Mouse (Mus musculus): ENCODE results near the gene Cluap1. TPM values are rescaled to one million over a fixed set of nuclear protein-coding genes. Genes with fewer than 3 reads are reported as not detected.

Gene Cluap1
- polyA plus RNA-seq, 1 experiment, result 8.3 TPM

GRCm38 (mm10) chr16:3885065-3885670, 23.4 kb upstream of the Cluap1 start:
- TF ChIP-seq POLR2A (IDR thresholded peaks at IDR 0.05; ENCODE audit: low read depth, low read length) (no peak), CTCF (conservative IDR thresholded peaks at IDR 0.05; ENCODE audit: insufficient read depth, insufficient read length, low read depth, low read length) (no peak)
- WGBS, result under 1% methylated on average over 10 of the region's 10 CpGs
- peak; percentile 33 for DNase-seq
- H3K27ac ChIP-seq (ENCODE audit: insufficient read depth, low read depth, low read length), result peak overlapping the region; percentile 92
- H3K36me3 ChIP-seq (ENCODE audit: control insufficient read depth, insufficient read depth, low read length), result no peaks in the 10 kb centered on the region
- peak overlapping the region; percentile 85 for H3K4me3 ChIP-seq (ENCODE audit: insufficient read depth, low read depth, low read length)
- peaks cover 3% of the 10 kb centered on the region; the same call in 1 of the 2 replicates for H3K4me1 ChIP-seq (ENCODE audit: control insufficient read depth, insufficient read depth, low read length)
- H3K27me3 ChIP-seq (replicated peaks; ENCODE audit: control insufficient read depth, insufficient read depth, low read length), result no peaks in the 10 kb centered on the region

GRCm38 (mm10) chr16:3891621-3892295, 16.8 kb upstream of the Cluap1 start:
- Histone ChIP-seq H3K36me3 (ENCODE audit: control insufficient read depth, insufficient read depth, low read length) (no peaks in the 10 kb centered on the region; the same call in 1 of the 2 replicates), H3K4me1 (ENCODE audit: control insufficient read depth, insufficient read depth, low read length) (0 out of 2 replicates have a peak, but pooled peaks cover 5% of the 10 kb centered on the region), H3K4me3 (ENCODE audit: insufficient read depth, low read depth, low read length) (no peak overlapping the region), H3K27ac (ENCODE audit: insufficient read depth, low read depth, low read length) (no peak overlapping the region), H3K27me3 (replicated peaks; ENCODE audit: control insufficient read depth, insufficient read depth, low read length) (no peaks in the 10 kb centered on the region)
- DNase-seq, result no peak
- WGBS, result 85% methylated on average over 14 of the region's 14 CpGs
- TF ChIP-seq CTCF (conservative IDR thresholded peaks at IDR 0.05; ENCODE audit: insufficient read depth, insufficient read length, low read depth, low read length), result no peak
- no peak for TF ChIP-seq POLR2A (IDR thresholded peaks at IDR 0.05; ENCODE audit: low read depth, low read length)

GRCm38 (mm10) chr16:3893739-3894138, 14.9 kb upstream of the Cluap1 start:
- WGBS, result 43% methylated on average over 3 of the region's 3 CpGs
- H3K27me3 ChIP-seq (replicated peaks; ENCODE audit: control insufficient read depth, insufficient read depth, low read length), result no peaks in the 10 kb centered on the region
- no peak for DNase-seq
- H3K4me1 ChIP-seq (ENCODE audit: control insufficient read depth, insufficient read depth, low read length), result 0 out of 2 replicates have a peak, but pooled peaks cover 2% of the 10 kb centered on the region
- TF ChIP-seq POLR2A (IDR thresholded peaks at IDR 0.05; ENCODE audit: low read depth, low read length) (no peak), CTCF (conservative IDR thresholded peaks at IDR 0.05; ENCODE audit: insufficient read depth, insufficient read length, low read depth, low read length) (no peak)
- H3K4me3 ChIP-seq (ENCODE audit: insufficient read depth, low read depth, low read length), result no peak overlapping the region
- no peaks in the 10 kb centered on the region; the same call in 1 of the 2 replicates for H3K36me3 ChIP-seq (ENCODE audit: control insufficient read depth, insufficient read depth, low read length)
- H3K27ac ChIP-seq (ENCODE audit: insufficient read depth, low read depth, low read length), result no peak overlapping the region

DNA sequence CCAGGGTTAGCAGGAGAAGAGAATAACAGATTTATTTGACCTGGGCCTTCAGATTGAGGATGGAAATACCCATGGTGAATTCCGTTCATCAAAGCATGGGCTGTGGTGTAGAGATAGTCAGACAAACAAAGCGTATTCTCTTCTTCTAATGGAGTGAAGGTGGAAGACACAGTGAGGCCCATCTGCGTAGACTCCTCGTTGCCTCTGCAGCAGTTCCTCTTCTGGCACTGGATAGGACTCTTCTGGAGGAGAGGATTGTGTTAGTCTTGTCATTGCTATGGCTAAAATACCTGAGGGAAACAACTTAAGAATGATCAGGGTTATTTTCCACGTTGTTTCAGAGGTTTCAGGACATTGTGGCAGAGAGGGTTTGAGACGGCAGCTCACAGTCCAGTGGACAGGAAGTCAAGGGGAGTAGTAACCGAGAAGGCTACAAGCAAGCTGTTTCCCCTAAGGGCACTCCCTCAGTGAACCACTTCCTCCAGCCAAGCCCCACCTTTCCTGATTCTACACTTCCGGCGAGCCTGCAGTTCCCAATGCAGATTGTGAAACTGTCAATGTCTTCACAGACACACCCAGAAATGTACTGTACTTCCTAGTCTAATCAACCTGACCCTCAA, 13.3 kb upstream of the Cluap1 start:
- no peaks in the 10 kb centered on the region for H3K27me3 ChIP-seq (replicated peaks; ENCODE audit: control insufficient read depth, insufficient read depth, low read length)
- H3K4me1 ChIP-seq (ENCODE audit: control insufficient read depth, insufficient read depth, low read length), result 0 out of 2 replicates have a peak, but pooled peaks cover 2% of the 10 kb centered on the region
- H3K4me3 ChIP-seq (ENCODE audit: insufficient read depth, low read depth, low read length), result no peak overlapping the region
- DNase-seq, result peak; percentile 63
- WGBS, result 52% methylated on average over 9 of the region's 9 CpGs
- no peak for TF ChIP-seq CTCF (conservative IDR thresholded peaks at IDR 0.05; ENCODE audit: insufficient read depth, insufficient read length, low read depth, low read length)
- H3K36me3 ChIP-seq (ENCODE audit: control insufficient read depth, insufficient read depth, low read length), result peaks cover 3% of the 10 kb centered on the region
- peak overlapping the region; percentile 76 for H3K27ac ChIP-seq (ENCODE audit: insufficient read depth, low read depth, low read length)

DNA sequence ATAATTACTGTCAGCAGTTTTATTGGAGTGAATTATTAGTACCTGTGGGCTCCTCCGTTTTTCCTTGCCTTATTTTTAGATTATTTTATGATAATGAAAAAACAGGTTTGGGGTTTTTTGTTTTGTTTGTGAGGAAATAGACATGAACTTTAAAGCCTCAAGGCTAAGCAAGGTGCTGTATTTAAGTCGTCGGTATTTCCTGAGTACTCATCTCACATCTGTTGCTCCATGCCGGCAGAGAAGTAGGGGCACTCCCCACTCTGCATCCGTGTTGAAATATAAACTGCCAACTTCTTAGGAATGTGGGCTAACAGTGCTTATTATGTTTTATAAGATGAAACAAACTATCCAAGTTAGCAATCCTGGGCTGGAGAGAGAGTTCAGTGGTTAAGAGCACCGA, 12.6 kb upstream of the Cluap1 start:
- peaks cover 3% of the 10 kb centered on the region for H3K36me3 ChIP-seq (ENCODE audit: control insufficient read depth, insufficient read depth, low read length)
- 65% methylated on average over 6 of the region's 6 CpGs for WGBS
- H3K4me3 ChIP-seq (ENCODE audit: insufficient read depth, low read depth, low read length), result no peak overlapping the region

GRCm38 (mm10) chr16:3896553-3896952, 12.0 kb upstream of the Cluap1 start:
- 0 out of 2 replicates have a peak, but pooled peaks cover 2% of the 10 kb centered on the region for H3K4me1 ChIP-seq (ENCODE audit: control insufficient read depth, insufficient read depth, low read length)
- no peak overlapping the region for H3K27ac ChIP-seq (ENCODE audit: insufficient read depth, low read depth, low read length)
- no peaks in the 10 kb centered on the region for H3K27me3 ChIP-seq (replicated peaks; ENCODE audit: control insufficient read depth, insufficient read depth, low read length)
- 63% methylated on average over 1 of the region's 1 CpGs for WGBS
- H3K36me3 ChIP-seq (ENCODE audit: control insufficient read depth, insufficient read depth, low read length), result peaks cover 3% of the 10 kb centered on the region
- TF ChIP-seq CTCF (conservative IDR thresholded peaks at IDR 0.05; ENCODE audit: insufficient read depth, insufficient read length, low read depth, low read length), result no peak
- TF ChIP-seq POLR2A (IDR thresholded peaks at IDR 0.05; ENCODE audit: low read depth, low read length), result no peak
- no peak for DNase-seq
- H3K4me3 ChIP-seq (ENCODE audit: insufficient read depth, low read depth, low read length), result no peak overlapping the region

More for the DNA sequence above, 12.6 kb upstream of the Cluap1 start:
- DNase-seq, result no peak
- no peaks in the 10 kb centered on the region for H3K27me3 ChIP-seq (replicated peaks; ENCODE audit: control insufficient read depth, insufficient read depth, low read length)
- no peak overlapping the region for H3K27ac ChIP-seq (ENCODE audit: insufficient read depth, low read depth, low read length)
- TF ChIP-seq CTCF (conservative IDR thresholded peaks at IDR 0.05; ENCODE audit: insufficient read depth, insufficient read length, low read depth, low read length), result no peak
- H3K4me1 ChIP-seq (ENCODE audit: control insufficient read depth, insufficient read depth, low read length), result 0 out of 2 replicates have a peak, but pooled peaks cover 2% of the 10 kb centered on the region

- DNase-seq, result no peak
- Histone ChIP-seq H3K27ac (ENCODE audit: insufficient read depth, low read depth, low read length) (no peak overlapping the region), H3K27me3 (replicated peaks; ENCODE audit: control insufficient read depth, insufficient read depth, low read length) (no peaks in the 10 kb centered on the region), H3K4me1 (ENCODE audit: control insufficient read depth, insufficient read depth, low read length) (peaks cover 4% of the 10 kb centered on the region; the same call in 1 of the 2 replicates), H3K4me3 (ENCODE audit: insufficient read depth, low read depth, low read length) (no peak overlapping the region), H3K36me3 (ENCODE audit: control insufficient read depth, insufficient read depth, low read length) (peaks cover 1% of the 10 kb centered on the region; the same call in 1 of the 2 replicates)
- no peak for TF ChIP-seq CTCF (conservative IDR thresholded peaks at IDR 0.05; ENCODE audit: insufficient read depth, insufficient read length, low read depth, low read length)
- TF ChIP-seq POLR2A (IDR thresholded peaks at IDR 0.05; ENCODE audit: low read depth, low read length), result no peak
- WGBS, result 74% methylated on average over 2 of the region's 2 CpGs
Observed at GRCm38 (mm10) chr16:3907471-3907870, 1.1 kb upstream of the Cluap1 start.

Data from kidney, adult 2 months (tissue).